12 mouse cellular contexts compared by ENCODE assay signal in the genomic region with DNA sequence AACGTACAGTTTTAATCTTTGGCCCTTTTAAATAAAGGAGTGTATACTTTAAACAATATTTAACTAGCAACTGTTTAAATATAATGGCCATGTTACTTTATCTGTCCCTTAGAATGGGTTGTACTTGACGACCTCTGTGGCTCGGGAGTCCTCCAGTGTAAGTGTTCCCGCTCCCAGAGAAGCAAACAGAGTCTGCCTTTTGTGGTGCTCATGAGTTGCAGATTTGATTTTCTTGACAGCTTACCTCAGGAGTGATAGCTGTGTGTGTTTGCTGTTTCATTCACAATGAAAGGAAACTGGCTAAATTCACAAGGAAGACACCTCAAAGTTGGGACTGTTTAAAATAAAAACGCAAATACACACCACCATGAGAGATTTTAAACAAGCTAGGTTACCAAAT.
DNase-seq lines count a peak whose midpoint lies in the region; ATAC-seq and TF ChIP-seq lines count a peak whose summit lies in the region.
"Had no signal": no experiment of that assay in that cellular context is flagged by ENCODE, and none has a peak within 500 bp of the region (broad histone marks: within the 10 kb centered on the region; RNA-seq: fewer than 3 reads in every experiment).

No protein-coding gene starts in this region.

- ATAC-seq in forebrain, embryonic 13.5 days, result no peak
- no peak for ATAC-seq in hindbrain, postnatal 0 days
- ATAC-seq in neural tube, embryonic 15.5 days (ENCODE audit: low FRiP score), result no peak
- ATAC-seq: inflammation-experienced regulatory T-cells, adult 6 months had no signal

- H3K27ac ChIP-seq in left cerebral cortex, adult 2 months, result peak overlapping the region; percentile 83
- peak overlapping the region; percentile 79 for H3K27ac ChIP-seq in forebrain, embryonic 13.5 days
- H3K27ac ChIP-seq in hindbrain, postnatal 0 days, result peak overlapping the region; percentile 43; the same call in 1 of the 2 replicates
- 0 out of 2 replicates have a peak overlapping the region, but pooled peaks have one; percentile 61 for H3K27ac ChIP-seq in neural tube, embryonic 15.5 days (replicated peaks)
- H3K27ac ChIP-seq: limb, embryonic 10.5 days; liver, embryonic 14.5 days had no signal

- H3K36me3 ChIP-seq in forebrain, embryonic 13.5 days (ENCODE audit: poor library complexity, severe bottlenecking), result no peaks in the 10 kb centered on the region
- H3K36me3 ChIP-seq in hindbrain, postnatal 0 days (ENCODE audit: insufficient read depth, low read length), result no peaks in the 10 kb centered on the region
- H3K36me3 ChIP-seq in neural tube, embryonic 15.5 days, result no peaks in the 10 kb centered on the region
- H3K36me3 ChIP-seq: limb, embryonic 10.5 days had no signal

- no peak for DNase-seq in left cerebral cortex, adult 2 months (ENCODE audit: extremely low spot score in 1 of 2, low spot score in 2 of 2)
- no peak for DNase-seq in left cerebral cortex, postnatal 4 days
- no peak for DNase-seq in hindbrain, postnatal 0 days (ENCODE audit: low spot score)
- DNase-seq in cerebellum, postnatal 36 days, result no peak
- DNase-seq in layer of hippocampus, postnatal 10 days (ENCODE audit: low spot score in 2 of 2), result no peak
- no peak for DNase-seq in urinary bladder, postnatal 14 days (ENCODE audit: low spot score)
- DNase-seq: right cerebral cortex, postnatal 4 days had no signal

- peaks cover 6% of the 10 kb centered on the region for H3K9me3 ChIP-seq in forebrain, embryonic 13.5 days (replicated peaks)
- no peaks in the 10 kb centered on the region for H3K9me3 ChIP-seq in hindbrain, postnatal 0 days (ENCODE audit: low read length)
- H3K9me3 ChIP-seq in neural tube, embryonic 15.5 days (replicated peaks), result no peaks in the 10 kb centered on the region
- H3K9me3 ChIP-seq: limb, embryonic 10.5 days had no signal

- H3K4me1 ChIP-seq in forebrain, embryonic 13.5 days, result peaks cover 56% of the 10 kb centered on the region
- 0 out of 2 replicates have a peak, but pooled peaks cover 3% of the 10 kb centered on the region for H3K4me1 ChIP-seq in hindbrain, postnatal 0 days (ENCODE audit: insufficient read depth, low read length)
- H3K4me1 ChIP-seq in neural tube, embryonic 15.5 days, result peaks cover 19% of the 10 kb centered on the region

- H3K9ac ChIP-seq in forebrain, embryonic 13.5 days, result peak overlapping the region; percentile 30; the same call in 1 of the 2 replicates
- no peak overlapping the region for H3K9ac ChIP-seq in hindbrain, postnatal 0 days (replicated peaks; ENCODE audit: low read length)
- H3K9ac ChIP-seq in neural tube, embryonic 15.5 days (replicated peaks), result no peak overlapping the region
- H3K9ac ChIP-seq: liver, embryonic 14.5 days had no signal

- intact Hi-C loops in left cerebral cortex, adult 2 months (cut with DNase I), result loop anchor here (2.0 to 5.0 kb wide), 2 partner anchors 116 to 217 kb away; no protein-coding TSS in a partner anchor
- intact Hi-C loops in left cerebral cortex, postnatal 4 days (cut with DNase I), result loop anchor here (5.0 kb wide), 1 partner anchor 197 kb away; no protein-coding TSS in a partner anchor

- 22% methylated on average over 5 of the region's 5 CpGs for WGBS in forebrain, embryonic 13.5 days
- 53% methylated on average over 5 of the region's 5 CpGs for WGBS in hindbrain, postnatal 0 days
- WGBS in neural tube, embryonic 15.5 days, result 40% methylated on average over 5 of the region's 5 CpGs

- no peak for TF ChIP-seq CTCF in left cerebral cortex, adult 2 months (IDR thresholded peaks at IDR 0.05)
- no peak for TF ChIP-seq CTCF in hindbrain, postnatal 0 days (IDR thresholded peaks at IDR 0.05; ENCODE audit: low read depth)

- no peak overlapping the region for H3K4me2 ChIP-seq in forebrain, embryonic 13.5 days
- H3K4me2 ChIP-seq in hindbrain, postnatal 0 days (ENCODE audit: low read depth, low read length), result no peak overlapping the region
- no peak overlapping the region for H3K4me2 ChIP-seq in neural tube, embryonic 15.5 days

- H3K4me3 ChIP-seq in left cerebral cortex, adult 2 months, result no peak overlapping the region
- H3K4me3 ChIP-seq in forebrain, embryonic 13.5 days, result no peak overlapping the region
- H3K4me3 ChIP-seq in hindbrain, postnatal 0 days (ENCODE audit: low read length), result no peak overlapping the region
- H3K4me3 ChIP-seq in neural tube, embryonic 15.5 days (replicated peaks), result no peak overlapping the region
- H3K4me3 ChIP-seq: limb, embryonic 10.5 days had no signal

- H3K27me3 ChIP-seq in forebrain, embryonic 13.5 days, result peaks cover 4% of the 10 kb centered on the region; the same call in 1 of the 2 replicates
- H3K27me3 ChIP-seq in hindbrain, postnatal 0 days (ENCODE audit: insufficient read depth, low read length), result no peaks in the 10 kb centered on the region
- 0 out of 2 replicates have a peak, but pooled peaks cover 2% of the 10 kb centered on the region for H3K27me3 ChIP-seq in neural tube, embryonic 15.5 days (replicated peaks)
